Mouse (Mus musculus): ENCODE results near the gene Zfp39.
A peak's percentile ranks its signal among the peaks of the same experiment; 100 is the strongest.
"Not testable (repeated sequence)": the region's sequence is repeated elsewhere in the genome, so short reads cannot be mapped to it uniquely, and the experiment has no call there.

Zfp39 gene

GRCm38 (mm10) chr11:58918759-58919158 lies 14.7 kb upstream of the Zfp39 start:
- DNase-seq, result peak; percentile 56

- peak; percentile 82 for DNase-seq
Observed at GRCm38 (mm10) chr11:58917745-58918366, 13.8 kb upstream of the Zfp39 start, which contains the start of gene Btnl10. TSS of gene Btnl10 (plus strand) at chr11:58917908.

- DNase-seq, result peak; percentile 92
Observed at GRCm38 (mm10) chr11:58916879-58917744, 13.1 kb upstream of the Zfp39 start.

- DNase-seq, result peak; percentile 68
Observed at GRCm38 (mm10) chr11:58914461-58915028, 10.5 kb upstream of the Zfp39 start.

GRCm38 (mm10) chr11:58913776-58914175 lies 9.8 kb upstream of the Zfp39 start:
- DNase-seq, result peak; percentile 62

- DNase-seq, result peak; percentile 68
Observed at GRCm38 (mm10) chr11:58904838-58905237, 813 bp upstream of the Zfp39 start.

GRCm38 (mm10) chr11:58904410-58904718 lies 339 bp upstream of the Zfp39 start:
- DNase-seq, result no peak

GRCm38 (mm10) chr11:58901080-58901479 lies 2.9 kb downstream of the Zfp39 start:
- peak; percentile 77 for DNase-seq

- DNase-seq, result no peak
Observed at GRCm38 (mm10) chr11:58897485-58897884, 6.5 kb downstream of the Zfp39 start.

GRCm38 (mm10) chr11:58894456-58894855 lies 9.6 kb downstream of the Zfp39 start:
- no peak for DNase-seq

GRCm38 (mm10) chr11:58890511-58890910 lies 13.5 kb downstream of the Zfp39 start:
- DNase-seq, result no peak

GRCm38 (mm10) chr11:58883756-58884155 lies 20.3 kb downstream of the Zfp39 start:
- DNase-seq, result no peak

GRCm38 (mm10) chr11:58870961-58871360 lies 33.1 kb downstream of the Zfp39 start:
- no peak for DNase-seq

- no peak for DNase-seq
Observed at GRCm38 (mm10) chr11:58867954-58868330, 36.1 kb downstream of the Zfp39 start.

- DNase-seq, result peak; percentile 85
Observed at GRCm38 (mm10) chr11:58867039-58867953, 36.7 kb downstream of the Zfp39 start, which contains the start of gene 2810021J22Rik. TSS of gene 2810021J22Rik (plus strand) at chr11:58867216.

GRCm38 (mm10) chr11:58860744-58861143 lies 43.3 kb downstream of the Zfp39 start:
- no peak for DNase-seq

- no peak for DNase-seq
Observed at GRCm38 (mm10) chr11:58849731-58850130, 54.3 kb downstream of the Zfp39 start.

- DNase-seq, result no peak
Observed at GRCm38 (mm10) chr11:58847636-58848035, 56.4 kb downstream of the Zfp39 start.

GRCm38 (mm10) chr11:58846919-58847461 lies 57.0 kb downstream of the Zfp39 start, which contains the start of gene Gm12258:
TSS of gene Gm12258 (plus strand) at chr11:58847158.
- DNase-seq, result peak; percentile 91

GRCm38 (mm10) chr11:58838951-58839350 lies 65.1 kb downstream of the Zfp39 start, which contains the start of gene Olfr311:
TSS of gene Olfr311 (plus strand) at chr11:58839251.
- not testable (repeated sequence) for DNase-seq

All from liver (tissue).